Mouse (Mus musculus) heart, embryonic 14.5 days (tissue): ENCODE measurements around the gene Gdnf. TPM values are rescaled to one million over a fixed set of nuclear protein-coding genes. Genes with fewer than 3 reads are reported as not detected.

Experiments
- ATAC-seq: fragments of 200-750 bp; cut with Nextera tagmentation; 2 replicates; pipeline ENCODE4 v1.8.0; 2017; ENCODE audit warnings: low read depth, moderate TSS enrichment; ENCODE audit not compliant: insufficient number of reproducible peaks, insufficient read depth, low FRiP score
- H3K27ac ChIP-seq, 2 experiments: fragments of 200-500 bp in 1 of 2; fragments of 300-500 bp in 1 of 2; sonication (generic) in 1 of 2; replicated peaks in 1 of 2; 2 replicates each; pipeline ENCODE4 v1.5.1; 2012 to 2014; ENCODE audit warnings: low read depth in 2 of 2, low read length in 2 of 2, control low read depth in 1 of 2, mild to moderate bottlenecking in 1 of 2, mixed read lengths in 1 of 2; ENCODE audit not compliant: control insufficient read depth in 1 of 2, insufficient read depth in 1 of 2
- H3K27me3 ChIP-seq: fragments of 300-500 bp; sonication (generic); 2 replicates; pipeline ENCODE4 v1.6.1; 2014; ENCODE audit warnings: mild to moderate bottlenecking, low read length, control low read depth; ENCODE audit not compliant: control insufficient read depth, insufficient read depth
- H3K36me3 ChIP-seq: fragments of 300-500 bp; sonication (generic); 2 replicates; pipeline ENCODE4 v1.6.1; 2014; ENCODE audit warnings: mild to moderate bottlenecking, control low read depth, low read length, mixed read lengths; ENCODE audit not compliant: control insufficient read depth, insufficient read depth
- H3K4me1 ChIP-seq, 2 experiments: fragments of 200-500 bp in 1 of 2; fragments of 300-500 bp in 1 of 2; sonication (generic) in 1 of 2; 2 replicates each; pipeline ENCODE4 v1.6.1; 2012 to 2014; ENCODE audit warnings: low read length in 2 of 2, control low read depth in 1 of 2, mixed read lengths in 1 of 2; ENCODE audit not compliant: control insufficient read depth in 2 of 2, insufficient read depth in 2 of 2
- H3K4me2 ChIP-seq: fragments of 300-500 bp; sonication (generic); 2 replicates; pipeline ENCODE4 v1.6.1; 2014; ENCODE audit warnings: mild to moderate bottlenecking, low read length
- H3K4me3 ChIP-seq, 2 experiments: fragments of 200-500 bp in 1 of 2; fragments of 300-500 bp in 1 of 2; sonication (generic) in 1 of 2; 2 replicates each; pipeline ENCODE4 v1.5.1; 2012 to 2014; ENCODE audit warnings: low read length in 2 of 2, mild to moderate bottlenecking in 2 of 2, control low read depth in 1 of 2, low read depth in 1 of 2, moderate library complexity in 1 of 2; ENCODE audit not compliant: control insufficient read depth in 1 of 2, insufficient read depth in 1 of 2
- H3K9ac ChIP-seq: fragments of 300-500 bp; sonication (generic); 2 replicates; pipeline ENCODE4 v1.6.1; 2014; ENCODE audit warnings: mild to moderate bottlenecking, low read length
- H3K9me3 ChIP-seq: fragments of 300-500 bp; sonication (generic); 2 replicates; pipeline ENCODE4 v1.6.1; 2016; ENCODE audit warnings: low read length, control low read depth; ENCODE audit not compliant: control insufficient read depth
- WGBS: fragments of 180-500 bp; shearing (Covaris S2); extraction: QIAGEN DNeasy Blood & Tissue Kit; methylation state at CpG from one replicate; pipeline ENCODE4 v1.1.7; 2014; 5-methylcytosine and 5-hydroxymethylcytosine counted together
- polyA plus RNA-seq: library from polyadenylated mRNA; unstranded; fragments of >200 nt; fragmentation: Nextera tagmentation; extraction: Ambion mirVana; gene quantifications from 2 replicates; pipeline ENCODE4 v1.2.1, GENCODE M21; 2014

Gdnf gene
- polyA plus RNA-seq, 1 experiment from 2014 or later, result 0.08 TPM

GRCm38 (mm10) chr15:7835404-7835803 is 24.8 kb downstream of the Gdnf start:
- WGBS, result 88% methylated on average over 9 of the region's 9 CpGs
- H3K9me3 ChIP-seq, result no peaks in the 10 kb centered on the region
- no peak overlapping the region for H3K9ac ChIP-seq
- H3K4me3 ChIP-seq, result no peak overlapping the region
- ATAC-seq, result no peak
- peaks cover 0 to 2% of the 10 kb centered on the region in 2 experiments; a peak in 1 of 4 replicates for H3K4me1 ChIP-seq
- no peak overlapping the region for H3K4me2 ChIP-seq
- H3K27me3 ChIP-seq, result no peaks in the 10 kb centered on the region
- H3K27ac ChIP-seq, result no peak overlapping the region
- no peaks in the 10 kb centered on the region for H3K36me3 ChIP-seq

GRCm38 (mm10) chr15:7838060-7838920 is 27.6 kb downstream of the Gdnf start:
- Histone ChIP-seq H3K27me3 (no peaks in the 10 kb centered on the region), H3K4me1 (peaks cover 0 to 2% of the 10 kb centered on the region in 2 experiments; a peak in 1 of 4 replicates), H3K9ac (no peak overlapping the region), H3K9me3 (no peaks in the 10 kb centered on the region), H3K36me3 (no peaks in the 10 kb centered on the region), H3K27ac (no peak overlapping the region), H3K4me2 (no peak overlapping the region), H3K4me3 (no peak overlapping the region)
- no peak for ATAC-seq
- 68% methylated on average over 8 of the region's 8 CpGs for WGBS

- Histone ChIP-seq H3K9me3 (no peaks in the 10 kb centered on the region), H3K4me2 (no peak overlapping the region), H3K27me3 (no peaks in the 10 kb centered on the region), H3K36me3 (no peaks in the 10 kb centered on the region), H3K27ac (no peak overlapping the region), H3K4me1 (peaks cover 0 to 2% of the 10 kb centered on the region in 2 experiments; a peak in 1 of 4 replicates), H3K4me3 (no peak overlapping the region), H3K9ac (no peak overlapping the region)
- 64% methylated on average over 7 of the region's 7 CpGs for WGBS
- no peak for ATAC-seq
Measured at GRCm38 (mm10) chr15:7838921-7839309, 28.3 kb downstream of the Gdnf start.

GRCm38 (mm10) chr15:7841664-7842063 is 31.0 kb downstream of the Gdnf start:
- no peak for ATAC-seq
- no peaks in the 10 kb centered on the region for H3K36me3 ChIP-seq
- no peak overlapping the region for H3K27ac ChIP-seq
- no peaks in the 10 kb centered on the region for H3K9me3 ChIP-seq
- H3K4me2 ChIP-seq, result no peak overlapping the region
- H3K4me1 ChIP-seq, result peaks cover 0 to 2% of the 10 kb centered on the region in 2 experiments; a peak in 2 of 4 replicates
- no peaks in the 10 kb centered on the region for H3K27me3 ChIP-seq
- H3K9ac ChIP-seq, result no peak overlapping the region
- no peak overlapping the region for H3K4me3 ChIP-seq
- 60% methylated on average over 1 of the region's 1 CpGs for WGBS

- Histone ChIP-seq H3K4me1 (peaks cover 0 to 2% of the 10 kb centered on the region in 2 experiments; a peak in 2 of 4 replicates), H3K4me2 (no peak overlapping the region), H3K36me3 (no peaks in the 10 kb centered on the region), H3K9ac (no peak overlapping the region), H3K4me3 (no peak overlapping the region), H3K9me3 (no peaks in the 10 kb centered on the region), H3K27ac (no peak overlapping the region), H3K27me3 (no peaks in the 10 kb centered on the region)
- WGBS, result 84% methylated on average over 4 of the region's 4 CpGs
- no peak for ATAC-seq
Measured at GRCm38 (mm10) chr15:7842398-7842797, 31.8 kb downstream of the Gdnf start.

GRCm38 (mm10) chr15:7857418-7857817 is 46.8 kb downstream of the Gdnf start:
- Histone ChIP-seq H3K4me2 (peak overlapping the region; percentile 42), H3K27me3 (no peaks in the 10 kb centered on the region), H3K36me3 (no peaks in the 10 kb centered on the region), H3K9me3 (no peaks in the 10 kb centered on the region), H3K4me3 (no peak overlapping the region), H3K4me1 (peaks cover 4 to 5% of the 10 kb centered on the region in 2 experiments; a peak in 3 of 4 replicates), H3K9ac (peak overlapping the region; percentile 32; the same call in 1 of the 2 replicates), H3K27ac (no peak overlapping the region; a peak in 1 of 4 replicates)
- peak; percentile 77 for ATAC-seq
- 28% methylated on average over 13 of the region's 13 CpGs for WGBS

- no peaks in the 10 kb centered on the region for H3K36me3 ChIP-seq
- no peaks in the 10 kb centered on the region for H3K9me3 ChIP-seq
- no peak overlapping the region for H3K4me2 ChIP-seq
- H3K27me3 ChIP-seq, result no peaks in the 10 kb centered on the region
- peaks cover 4 to 5% of the 10 kb centered on the region in 2 experiments; a peak in 3 of 4 replicates for H3K4me1 ChIP-seq
- H3K9ac ChIP-seq, result no peak overlapping the region
- H3K4me3 ChIP-seq, result no peak overlapping the region
- no peak overlapping the region for H3K27ac ChIP-seq
- 38% methylated on average over 5 of the region's 5 CpGs for WGBS
- no peak for ATAC-seq
Measured at GRCm38 (mm10) chr15:7858841-7859240, 48.2 kb downstream of the Gdnf start.
